Mouse (Mus musculus): ENCODE measurements around the gene Tbc1d2.

DNA sequence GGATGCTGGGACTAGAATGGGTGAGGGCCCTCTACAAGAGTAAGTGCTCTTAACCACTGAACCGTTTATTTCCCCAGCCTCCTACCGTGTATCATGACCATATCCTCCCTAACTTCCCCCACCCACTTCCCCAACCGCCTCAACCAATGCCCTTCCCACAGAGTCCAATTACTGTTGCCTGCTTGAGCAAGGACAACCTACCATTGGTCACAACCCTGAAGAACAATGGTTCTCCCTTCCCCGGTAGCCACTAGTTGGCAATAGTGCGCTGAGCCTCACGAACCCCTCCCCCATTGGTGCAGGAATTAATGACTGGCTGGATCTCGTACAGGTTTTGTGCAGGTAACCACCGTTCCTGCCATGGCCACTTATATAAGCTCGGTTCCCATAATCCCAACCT lies 19.6 kb downstream of the Tbc1d2 start:
- TF ChIP-seq POLR2A (IDR thresholded peaks at IDR 0.05; ENCODE audit: borderline replicate concordance, insufficient read depth, low read length) (no peak), CTCF (IDR thresholded peaks at IDR 0.05; ENCODE audit: borderline replicate concordance, insufficient read depth, low read depth, low read length) (no peak)
